Mouse (Mus musculus) E14TG2a.4 (cell line): ENCODE data around the gene Mst1.

Experiments
- CTCF ChIP-seq: conservative IDR thresholded peaks from 2 replicates; pipeline ENCODE4 v1.5.1; 2014; ENCODE audit warnings: low read length
- NANOG ChIP-seq: IDR thresholded peaks from 2 replicates; pipeline ENCODE4 v1.6.1; 2014; ENCODE audit warnings: borderline replicate concordance, low read length, mixed read lengths

GRCm38 (mm10) chr9:108107867-108108266 is 27.6 kb downstream of the Mst1 start:
- TF ChIP-seq CTCF (no peak), NANOG (no peak)
